ENCODE assay signal across 9 mouse cellular contexts in genomic region chr10:24381917-24382316, GRCm38 (mm10).
DNase-seq lines count a peak whose midpoint lies in the region; ATAC-seq and TF ChIP-seq lines count a peak whose summit lies in the region.
"Had no signal": no experiment of that assay in that cellular context is flagged by ENCODE, and none has a peak within 500 bp of the region (broad histone marks: within the 10 kb centered on the region; RNA-seq: fewer than 3 reads in every experiment).

No protein-coding gene starts in this region.

- H3K27me3 ChIP-seq in MEL (ENCODE audit: control insufficient read depth in 1 of 2, insufficient read depth in 2 of 2, low read length in 2 of 2): peaks cover 0 to 2% of the 10 kb centered on the region in 2 experiments; a peak in 1 of 4 replicates
- H3K27me3 ChIP-seq: liver, embryonic 13.5 days had no signal

- no peak overlapping the region for H3K27ac ChIP-seq in layer of hippocampus, adult 2 months
- H3K27ac ChIP-seq in MEL (ENCODE audit: control insufficient read depth, low read depth, low read length): no peak overlapping the region
- H3K27ac ChIP-seq: liver, embryonic 13.5 days had no signal

- no peaks in the 10 kb centered on the region for H3K4me1 ChIP-seq in MEL (ENCODE audit: control insufficient read depth in 1 of 2, insufficient read depth in 2 of 2, low read length in 2 of 2)
- H3K4me1 ChIP-seq: liver, embryonic 13.5 days had no signal

- H3K4me3 ChIP-seq in layer of hippocampus, adult 2 months: no peak overlapping the region
- no peak overlapping the region for H3K4me3 ChIP-seq in MEL (ENCODE audit: control insufficient read depth in 1 of 2, insufficient read depth in 1 of 2, low read depth in 2 of 2, low read length in 2 of 2)
- H3K4me3 ChIP-seq: liver, embryonic 13.5 days had no signal

- no peaks in the 10 kb centered on the region for H3K9me3 ChIP-seq in MEL (replicated peaks; ENCODE audit: insufficient read depth, low read length)
- H3K9me3 ChIP-seq: liver, embryonic 13.5 days had no signal

- TF ChIP-seq CTCF in layer of hippocampus, adult 2 months (conservative IDR thresholded peaks at IDR 0.05): peak; percentile 84
- peak; percentile 49 to 73 (median 65) for TF ChIP-seq CTCF in MEL (IDR thresholded peaks at IDR 0.05 in 2 of 3, conservative IDR thresholded peaks at IDR 0.05 in 1 of 3; ENCODE audit: control insufficient read depth in 1 of 3, insufficient read depth in 1 of 3, low read depth in 2 of 3, low read length in 3 of 3, poor library complexity in 1 of 3, severe bottlenecking in 1 of 3)

- TF ChIP-seq EP300 in MEL (IDR thresholded peaks at IDR 0.05; ENCODE audit: low read depth in 1 of 2, low read length in 2 of 2): no peak

- TF ChIP-seq RAD21 in MEL (IDR thresholded peaks at IDR 0.05; ENCODE audit: low read depth, low read length): peak; percentile 45

- no peaks in the 10 kb centered on the region for H3K79me2 ChIP-seq in MEL (ENCODE audit: control insufficient read depth, insufficient read depth, low read length, poor library complexity)

- TF ChIP-seq POLR2A in MEL (IDR thresholded peaks at IDR 0.05; ENCODE audit: control insufficient read depth in 1 of 2, insufficient read depth in 1 of 2, low read depth in 1 of 2, low read length in 2 of 2, poor library complexity in 1 of 2): no peak

- no peaks in the 10 kb centered on the region for H3K36me3 ChIP-seq in MEL (ENCODE audit: control insufficient read depth in 1 of 2, insufficient read depth in 2 of 2, low read length in 2 of 2)
- H3K36me3 ChIP-seq: liver, embryonic 13.5 days had no signal

- peak; percentile 18 to 48 for DNase-seq in layer of hippocampus, adult 2 months (ENCODE audit: low spot score in 2 of 2)
- DNase-seq in layer of hippocampus, adult 11-12 months (ENCODE audit: low spot score): no peak
- DNase-seq in MEL (ENCODE audit: low read depth, low spot score): peak; percentile 32
- peak; percentile 43 for DNase-seq in brain, adult 2 months (ENCODE audit: low read depth, low spot score)
- peak; percentile 41 to 45 for DNase-seq in gastrocnemius, postnatal 4 days (ENCODE audit: low spot score in 2 of 2)
- peak; percentile 56 for DNase-seq in lung, postnatal 14 days
- DNase-seq in ovary, postnatal 14 days (ENCODE audit: low spot score): no peak
- DNase-seq: liver, embryonic 13.5 days had no signal

- H3K9ac ChIP-seq in MEL (ENCODE audit: control insufficient read depth, low read depth, low read length, poor library complexity, severe bottlenecking): no peak overlapping the region
- H3K9ac ChIP-seq: liver, embryonic 13.5 days had no signal

- ATAC-seq in monocyte, adult 5-6 weeks (replicated peaks; ENCODE audit: insufficient number of reproducible peaks, low FRiP score, low TSS enrichment, poor library complexity, severe bottlenecking): no peak

TF ChIP-seq in MEL, 35 proteins besides CTCF, POLR2A, EP300 and RAD21:
- TF ChIP-seq GABPA (IDR thresholded peaks at IDR 0.05; ENCODE audit: low read depth, low read length): no peak
- TF ChIP-seq SMC3 (IDR thresholded peaks at IDR 0.05; ENCODE audit: low read depth, low read length): peak; percentile 63
- TF ChIP-seq MXI1 (IDR thresholded peaks at IDR 0.05; ENCODE audit: low read depth, low read length): no peak
- TF ChIP-seq BHLHE40 (IDR thresholded peaks at IDR 0.05; ENCODE audit: borderline replicate concordance, low read depth, low read length): no peak

Comparison
In these comparisons a context has a peak if more than half of its experiments do, and no peak if none do; other contexts are left out.
1. DNase-seq: peak in layer of hippocampus, adult 2 months (2 of 2), MEL (single experiment), brain, adult 2 months (single experiment), gastrocnemius, postnatal 4 days (2 of 2) and lung, postnatal 14 days (single experiment); none in layer of hippocampus, adult 11-12 months (single experiment) and ovary, postnatal 14 days (single experiment).